Mouse (Mus musculus): ENCODE measurements around the gene Scrn2. TPM values are rescaled to one million over a fixed set of nuclear protein-coding genes. Genes with fewer than 3 reads are reported as not detected.
A peak's percentile ranks its signal among the peaks of the same experiment; 100 is the strongest.

Scrn2 gene
- polyA plus RNA-seq, 1 experiment: not detected

DNA sequence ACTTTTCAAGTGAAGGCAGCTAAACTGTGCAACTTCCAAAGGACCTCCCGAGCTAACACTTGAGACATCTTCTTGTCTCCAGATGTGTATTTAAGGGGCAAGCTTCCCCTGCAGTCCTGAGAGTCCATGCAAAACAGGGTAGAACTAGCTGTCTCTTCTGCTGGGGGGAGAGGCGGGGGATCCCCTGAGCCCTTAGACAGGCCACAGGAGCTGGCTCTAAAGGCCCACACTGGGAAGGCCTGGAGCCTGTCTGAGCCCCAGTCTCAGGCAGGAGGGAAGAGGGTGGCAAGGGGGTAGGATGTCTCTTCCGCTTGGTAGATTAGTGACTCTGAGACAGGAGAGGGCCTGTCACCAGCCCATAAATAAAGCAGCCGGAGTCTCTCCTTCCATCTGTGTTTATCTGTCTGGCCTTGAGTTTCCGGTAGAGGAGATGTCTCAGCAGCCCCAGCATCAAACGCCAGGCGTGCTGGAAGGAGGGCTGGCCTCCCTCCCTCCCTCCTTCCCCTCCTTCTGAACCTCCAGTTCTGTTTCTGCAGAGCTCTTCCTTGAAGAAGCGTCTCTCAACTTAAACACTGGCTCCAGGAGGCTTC, 36.9 kb upstream of the Scrn2 start:
- no peak overlapping the region for H3K27ac ChIP-seq (ENCODE audit: insufficient read depth, low read depth, low read length)
- H3K4me3 ChIP-seq (ENCODE audit: insufficient read depth, low read depth, low read length): no peak overlapping the region
- 68% methylated on average over 8 of the region's 8 CpGs for WGBS
- peaks cover 35% of the 10 kb centered on the region for H3K4me1 ChIP-seq (ENCODE audit: control insufficient read depth, insufficient read depth, low read length)
- TF ChIP-seq CTCF (IDR thresholded peaks at IDR 0.05; ENCODE audit: insufficient read depth, low read depth, low read length): no peak

DNA sequence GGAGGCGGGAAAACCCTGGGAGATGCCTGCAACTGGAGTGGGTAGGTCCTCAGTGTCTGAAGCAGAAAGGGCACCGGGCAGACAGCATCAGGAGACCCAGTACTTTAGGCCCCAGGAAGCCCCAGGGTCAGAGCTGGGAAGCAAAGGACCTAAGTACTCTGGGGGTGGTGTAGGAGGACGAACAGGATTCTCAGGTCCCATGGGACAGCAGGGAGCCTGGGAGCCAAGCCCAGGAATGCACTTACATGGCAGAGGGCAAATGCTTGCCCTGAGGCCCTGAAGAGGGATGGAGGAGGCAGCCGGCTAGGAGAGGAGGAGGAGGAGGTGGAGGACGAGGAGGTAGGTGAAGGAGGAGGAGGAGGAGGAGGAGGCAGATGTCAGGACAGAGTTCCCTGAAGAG, 34.7 kb upstream of the Scrn2 start:
- Histone ChIP-seq H3K4me3 (ENCODE audit: insufficient read depth, low read depth, low read length) (no peak overlapping the region), H3K4me1 (ENCODE audit: control insufficient read depth, insufficient read depth, low read length) (peaks cover 28% of the 10 kb centered on the region), H3K27ac (ENCODE audit: insufficient read depth, low read depth, low read length) (no peak overlapping the region)
- TF ChIP-seq CTCF (IDR thresholded peaks at IDR 0.05; ENCODE audit: insufficient read depth, low read depth, low read length) (no peak), POLR2A (IDR thresholded peaks at IDR 0.05; ENCODE audit: insufficient read depth, low read depth, low read length) (no peak)
- 70% methylated on average over 5 of the region's 5 CpGs for WGBS

DNA sequence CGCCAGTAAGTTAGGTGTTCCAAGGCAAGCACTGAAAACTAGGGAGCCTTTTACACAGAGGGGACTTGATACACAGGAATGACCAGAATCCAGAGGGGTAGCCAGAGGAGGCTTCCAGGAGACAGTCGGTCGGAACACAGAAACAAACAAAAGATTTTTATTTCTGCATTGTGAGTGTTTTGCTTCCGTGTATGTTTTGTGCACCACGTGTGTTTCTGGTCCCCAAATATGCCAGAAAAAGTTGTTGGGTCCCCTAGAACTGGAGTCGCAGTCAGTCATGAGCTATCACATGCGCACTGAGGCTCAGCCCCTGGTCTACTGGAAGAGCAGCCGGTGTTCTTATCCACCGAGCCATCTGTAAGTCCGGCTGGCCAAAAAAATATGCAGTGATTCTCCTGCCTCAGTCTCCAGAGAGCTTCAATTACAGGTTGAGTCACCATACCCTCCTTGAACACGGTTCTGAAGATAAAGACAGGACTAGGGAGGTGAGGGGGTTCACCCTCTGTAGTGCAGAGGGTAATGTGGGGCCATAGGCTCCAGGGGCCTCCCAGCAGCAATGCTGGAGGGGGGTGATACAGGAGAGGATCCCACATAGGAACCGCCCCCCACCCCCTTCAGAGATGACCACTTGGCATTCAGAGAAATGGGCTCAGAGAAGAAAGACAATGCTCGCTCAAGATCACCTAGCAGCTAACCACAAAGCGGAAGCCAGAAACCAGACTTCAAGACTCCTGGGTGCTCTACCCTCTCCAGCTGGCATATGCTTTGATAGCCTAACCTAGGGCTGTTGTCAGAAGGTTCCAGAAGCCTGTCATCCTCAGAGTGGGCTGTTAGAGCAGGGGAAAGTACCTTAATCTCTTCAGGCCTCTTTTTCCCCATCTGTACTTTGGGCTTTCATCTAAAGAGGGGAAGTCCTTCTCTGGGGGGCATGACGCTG, 33.6 kb upstream of the Scrn2 start:
- 92% methylated on average over 15 of the region's 15 CpGs for WGBS
- no peak for TF ChIP-seq POLR2A (IDR thresholded peaks at IDR 0.05; ENCODE audit: insufficient read depth, low read depth, low read length)
- no peak for TF ChIP-seq CTCF (IDR thresholded peaks at IDR 0.05; ENCODE audit: insufficient read depth, low read depth, low read length)
- H3K27ac ChIP-seq (ENCODE audit: insufficient read depth, low read depth, low read length): no peak overlapping the region
- peaks cover 27% of the 10 kb centered on the region for H3K4me1 ChIP-seq (ENCODE audit: control insufficient read depth, insufficient read depth, low read length)
- H3K4me3 ChIP-seq (ENCODE audit: insufficient read depth, low read depth, low read length): no peak overlapping the region

DNA sequence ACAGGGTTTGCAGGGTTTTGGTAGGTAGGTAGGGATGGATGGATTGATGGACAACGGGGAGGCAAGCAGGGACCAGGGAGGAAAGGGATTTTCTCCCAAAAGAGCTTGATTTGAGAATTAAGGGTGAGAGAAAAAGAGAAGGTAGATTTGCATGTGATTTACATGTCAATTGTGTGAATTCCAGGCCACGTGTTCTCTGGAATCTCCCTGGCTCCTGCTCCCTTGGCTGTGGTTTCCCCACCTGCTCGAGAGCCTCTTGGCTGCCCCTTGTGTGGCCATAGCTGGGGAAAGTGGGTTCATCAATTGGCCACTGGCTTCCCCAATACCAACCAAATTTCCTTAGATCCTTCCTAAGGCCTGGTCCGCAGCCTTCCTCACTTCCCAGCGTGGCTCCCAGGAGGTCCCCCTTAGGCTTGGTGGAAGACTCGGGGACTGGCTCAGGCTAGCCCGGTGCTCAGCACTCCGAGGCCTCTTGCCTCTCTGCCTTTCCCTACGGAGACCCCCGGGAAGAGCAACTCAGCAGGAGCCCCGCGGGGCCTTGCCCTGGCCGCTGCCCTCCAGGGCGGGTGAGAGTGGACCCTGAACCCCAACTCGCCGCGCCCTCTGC, 32.9 kb upstream of the Scrn2 start:
- 33% methylated on average over 17 of the region's 17 CpGs for WGBS
- TF ChIP-seq CTCF (IDR thresholded peaks at IDR 0.05; ENCODE audit: insufficient read depth, low read depth, low read length) (no peak), POLR2A (IDR thresholded peaks at IDR 0.05; ENCODE audit: insufficient read depth, low read depth, low read length) (no peak)
- Histone ChIP-seq H3K4me1 (ENCODE audit: control insufficient read depth, insufficient read depth, low read length) (peaks cover 23% of the 10 kb centered on the region), H3K27ac (ENCODE audit: insufficient read depth, low read depth, low read length) (no peak overlapping the region), H3K4me3 (ENCODE audit: insufficient read depth, low read depth, low read length) (0 out of 2 replicates have a peak overlapping the region, but pooled peaks have one; percentile 8)

DNA sequence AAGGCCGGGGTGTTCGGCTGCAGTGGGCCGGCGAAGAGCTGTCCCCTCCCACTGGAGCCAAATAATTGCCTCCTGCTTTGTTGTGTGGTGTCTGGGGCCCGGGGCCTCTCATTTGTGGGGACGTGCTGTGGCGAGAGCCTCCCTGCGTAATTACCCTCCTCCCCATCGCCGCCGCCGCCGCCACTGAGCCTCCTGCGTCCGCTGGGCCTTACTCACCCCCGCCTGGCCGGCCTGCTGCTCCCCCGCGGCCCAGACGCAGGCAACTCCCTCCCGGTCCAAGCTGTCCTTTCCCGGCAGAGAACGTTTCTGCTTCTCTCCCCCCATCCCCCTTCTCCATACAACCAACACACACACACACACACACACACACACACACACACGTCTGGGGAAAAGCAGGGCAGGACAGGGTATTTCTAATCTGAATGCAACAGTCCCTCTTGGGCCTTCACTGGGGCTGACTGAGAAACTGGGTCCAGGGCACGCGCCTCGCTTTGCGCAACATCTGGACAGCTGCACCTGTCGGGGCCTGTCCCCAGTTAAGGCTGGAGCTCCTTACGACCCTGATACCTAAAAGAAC, 32.3 kb upstream of the Scrn2 start:
- Histone ChIP-seq H3K4me3 (ENCODE audit: insufficient read depth, low read depth, low read length) (0 out of 2 replicates have a peak overlapping the region, but pooled peaks have one; percentile 8), H3K27ac (ENCODE audit: insufficient read depth, low read depth, low read length) (no peak overlapping the region), H3K4me1 (ENCODE audit: control insufficient read depth, insufficient read depth, low read length) (peaks cover 17% of the 10 kb centered on the region)
- 20% methylated on average over 30 of the region's 30 CpGs for WGBS
- TF ChIP-seq POLR2A (IDR thresholded peaks at IDR 0.05; ENCODE audit: insufficient read depth, low read depth, low read length) (no peak), CTCF (IDR thresholded peaks at IDR 0.05; ENCODE audit: insufficient read depth, low read depth, low read length) (no peak)

DNA sequence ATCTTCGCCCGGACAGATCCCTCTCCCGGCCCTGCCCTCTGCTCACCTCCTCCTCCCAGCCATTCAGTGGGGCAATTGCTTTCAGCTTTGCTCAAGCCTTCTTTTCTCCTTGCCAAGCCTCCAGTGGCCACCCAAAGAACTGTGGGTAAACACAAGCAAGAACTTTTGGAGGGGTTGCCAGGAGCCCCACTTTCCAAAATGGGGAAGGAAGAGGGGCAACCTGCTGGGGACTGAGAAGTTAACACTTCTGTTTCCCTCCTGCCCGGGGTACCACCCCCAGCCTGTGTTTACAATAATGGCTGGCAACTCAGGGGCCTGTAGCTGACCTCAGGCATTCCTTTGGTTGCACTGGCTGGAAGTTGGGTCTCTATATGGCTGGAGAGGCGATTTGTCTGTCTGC, 26.6 kb upstream of the Scrn2 start:
- H3K4me3 ChIP-seq (ENCODE audit: insufficient read depth, low read depth, low read length): no peak overlapping the region
- no peak for TF ChIP-seq POLR2A (IDR thresholded peaks at IDR 0.05; ENCODE audit: insufficient read depth, low read depth, low read length)
- no peak for TF ChIP-seq CTCF (IDR thresholded peaks at IDR 0.05; ENCODE audit: insufficient read depth, low read depth, low read length)
- H3K4me1 ChIP-seq (ENCODE audit: control insufficient read depth, insufficient read depth, low read length): no peaks in the 10 kb centered on the region
- 52% methylated on average over 5 of the region's 5 CpGs for WGBS
- no peak overlapping the region for H3K27ac ChIP-seq (ENCODE audit: insufficient read depth, low read depth, low read length)

DNA sequence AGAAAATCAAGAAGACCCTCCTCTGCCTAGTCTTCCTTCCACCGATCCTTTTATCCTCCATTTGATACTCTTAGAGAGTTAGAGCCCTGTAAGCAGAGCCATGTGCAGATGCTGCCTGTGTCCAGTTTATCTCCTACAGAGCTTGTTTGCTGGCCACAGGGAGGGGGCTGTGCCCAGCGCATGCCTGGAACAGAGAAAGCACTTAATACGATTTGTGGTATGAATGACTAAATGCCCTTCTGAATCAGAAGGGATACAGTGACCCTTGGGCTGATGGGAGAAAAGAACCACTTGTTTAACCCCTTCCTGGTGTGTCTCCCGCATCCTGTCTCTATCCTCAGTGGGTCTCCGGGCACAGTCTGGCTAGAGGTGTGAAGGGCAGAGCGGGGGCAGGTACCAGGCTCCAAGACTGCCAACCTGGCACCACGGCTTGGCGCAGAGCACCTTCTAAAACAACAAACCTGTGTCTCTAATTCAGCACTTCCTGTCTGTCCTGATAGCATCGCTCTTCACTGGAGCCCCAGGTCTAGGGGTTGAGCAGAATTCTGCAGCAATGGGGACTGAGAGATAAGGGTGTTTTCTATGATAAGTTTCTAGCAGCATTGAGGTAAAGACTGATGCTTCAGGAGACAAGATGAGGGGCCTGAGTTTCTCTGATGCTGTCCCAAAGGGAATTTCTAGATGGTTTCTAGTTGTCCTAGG, 22.5 kb upstream of the Scrn2 start:
- no peak overlapping the region for H3K4me3 ChIP-seq (ENCODE audit: insufficient read depth, low read depth, low read length)
- H3K27ac ChIP-seq (ENCODE audit: insufficient read depth, low read depth, low read length): no peak overlapping the region
- TF ChIP-seq POLR2A (IDR thresholded peaks at IDR 0.05; ENCODE audit: insufficient read depth, low read depth, low read length): no peak
- TF ChIP-seq CTCF (IDR thresholded peaks at IDR 0.05; ENCODE audit: insufficient read depth, low read depth, low read length): no peak
- no peaks in the 10 kb centered on the region for H3K4me1 ChIP-seq (ENCODE audit: control insufficient read depth, insufficient read depth, low read length)
- WGBS: 71% methylated on average over 9 of the region's 9 CpGs

DNA sequence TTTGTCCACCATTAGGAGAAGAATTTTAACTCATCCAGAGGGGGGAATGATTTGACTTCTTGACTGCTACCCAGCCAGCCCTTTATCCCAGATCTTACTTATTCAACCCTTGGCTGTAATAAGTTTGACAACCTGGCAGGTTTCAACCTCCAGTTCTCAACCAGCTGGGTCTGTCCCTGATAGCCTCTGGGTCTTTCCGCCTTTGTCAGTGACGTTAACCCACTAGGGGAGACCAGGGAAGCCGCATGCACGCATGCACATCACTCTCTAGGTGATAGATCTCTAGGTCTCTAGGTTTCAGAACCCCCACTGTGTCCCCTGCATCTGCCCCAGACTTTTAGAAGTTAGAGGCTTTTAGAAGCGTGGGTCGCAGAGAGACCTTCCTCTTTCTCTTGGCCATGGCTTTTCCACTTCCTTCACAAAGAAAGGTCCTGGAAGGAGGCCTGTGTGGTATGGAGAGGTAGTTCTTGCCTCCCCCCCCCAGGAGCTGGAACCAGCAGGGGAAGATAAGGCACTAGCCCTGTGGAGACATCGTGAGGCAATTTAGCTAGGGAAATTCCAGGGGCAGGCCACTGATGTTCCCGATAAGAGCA, 20.4 kb upstream of the Scrn2 start:
- WGBS: 83% methylated on average over 8 of the region's 8 CpGs
- H3K27ac ChIP-seq (ENCODE audit: insufficient read depth, low read depth, low read length): no peak overlapping the region
- TF ChIP-seq POLR2A (IDR thresholded peaks at IDR 0.05; ENCODE audit: insufficient read depth, low read depth, low read length): no peak
- TF ChIP-seq CTCF (IDR thresholded peaks at IDR 0.05; ENCODE audit: insufficient read depth, low read depth, low read length): no peak
- H3K4me1 ChIP-seq (ENCODE audit: control insufficient read depth, insufficient read depth, low read length): peaks cover 3% of the 10 kb centered on the region; the same call in 1 of the 2 replicates
- H3K4me3 ChIP-seq (ENCODE audit: insufficient read depth, low read depth, low read length): no peak overlapping the region

Data from olfactory bulb, adult 2 months (tissue).